Mouse (Mus musculus) stomach, postnatal 0 days (tissue): ENCODE measurements around the gene Mrpl37.

Source experiments
- CTCF ChIP-seq: IDR thresholded peaks from 2 replicates; pipeline ENCODE4 v1.5.1; 2016; ENCODE audit warnings: antibody characterized with exemption, low read depth, mild to moderate bottlenecking, moderate library complexity
- EP300 ChIP-seq: optimal IDR thresholded peaks from 2 replicates; pipeline ENCODE3; 2016; ENCODE audit warnings: antibody characterized with exemption

DNA sequence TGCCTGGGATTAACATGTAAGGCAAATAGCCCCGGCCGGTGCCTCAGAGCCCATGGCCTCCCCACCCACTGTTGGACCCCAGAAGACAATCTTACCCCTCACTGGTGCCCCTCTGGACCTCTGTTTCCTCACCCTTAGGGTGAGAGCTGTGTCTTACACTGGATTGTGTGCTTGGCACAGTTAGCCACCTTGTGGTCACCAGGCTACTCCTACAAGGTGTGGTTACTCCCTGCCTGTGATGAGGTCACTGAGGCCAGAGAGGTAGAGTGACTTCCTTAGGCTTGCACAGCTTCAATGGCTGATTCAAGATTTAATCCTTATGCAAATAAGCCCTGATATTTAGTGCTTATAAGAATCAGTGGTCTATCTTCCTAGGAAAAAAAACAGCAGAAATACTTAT lies 29.7 kb downstream of the Mrpl37 start:
- TF ChIP-seq CTCF (peak; percentile 59), EP300 (no peak)
